Mouse (Mus musculus): ENCODE results near the gene D16Ertd472e.

Gene D16Ertd472e

GRCm38 (mm10) chr16:78576478-78577084, at the start of gene D16Ertd472e:
Gene D16Ertd472e, minus strand, starts transcription at chr16:78576708.
- DNase-seq (ENCODE audit: low spot score), result peak; percentile 81

GRCm38 (mm10) chr16:78622755-78623154, 46.2 kb upstream of the D16Ertd472e start:
- no peak for DNase-seq (ENCODE audit: low spot score)

- DNase-seq (ENCODE audit: low spot score), result peak; percentile 58
Measured at GRCm38 (mm10) chr16:78619386-78619785, 42.9 kb upstream of the D16Ertd472e start.

- no peak for DNase-seq (ENCODE audit: low spot score)
Measured at GRCm38 (mm10) chr16:78617757-78618532, 41.4 kb upstream of the D16Ertd472e start.

- DNase-seq (ENCODE audit: low spot score), result no peak
Measured at GRCm38 (mm10) chr16:78606202-78606601, 29.7 kb upstream of the D16Ertd472e start.

GRCm38 (mm10) chr16:78598919-78599318, 22.4 kb upstream of the D16Ertd472e start:
- DNase-seq (ENCODE audit: low spot score), result no peak

- no peak for DNase-seq (ENCODE audit: low spot score)
Measured at GRCm38 (mm10) chr16:78596381-78596780, 19.9 kb upstream of the D16Ertd472e start.

- no peak for DNase-seq (ENCODE audit: low spot score)
Measured at GRCm38 (mm10) chr16:78595821-78596220, 19.3 kb upstream of the D16Ertd472e start.

GRCm38 (mm10) chr16:78594154-78594553, 17.6 kb upstream of the D16Ertd472e start:
- DNase-seq (ENCODE audit: low spot score), result no peak

GRCm38 (mm10) chr16:78591130-78591529, 14.6 kb upstream of the D16Ertd472e start:
- DNase-seq (ENCODE audit: low spot score), result no peak

- no peak for DNase-seq (ENCODE audit: low spot score)
Measured at GRCm38 (mm10) chr16:78588821-78589220, 12.3 kb upstream of the D16Ertd472e start.

GRCm38 (mm10) chr16:78586621-78587020, 10.1 kb upstream of the D16Ertd472e start:
- DNase-seq (ENCODE audit: low spot score), result no peak

- no peak for DNase-seq (ENCODE audit: low spot score)
Measured at GRCm38 (mm10) chr16:78585664-78586397, 9.3 kb upstream of the D16Ertd472e start.

- DNase-seq (ENCODE audit: low spot score), result no peak
Measured at GRCm38 (mm10) chr16:78585163-78585562, 8.7 kb upstream of the D16Ertd472e start.

GRCm38 (mm10) chr16:78583968-78584367, 7.5 kb upstream of the D16Ertd472e start:
- DNase-seq (ENCODE audit: low spot score), result no peak

- DNase-seq (ENCODE audit: low spot score), result no peak
Measured at GRCm38 (mm10) chr16:78580387-78580786, 3.9 kb upstream of the D16Ertd472e start.

GRCm38 (mm10) chr16:78579386-78579785, 2.9 kb upstream of the D16Ertd472e start:
- DNase-seq (ENCODE audit: low spot score), result no peak

- DNase-seq (ENCODE audit: low spot score), result no peak
Measured at GRCm38 (mm10) chr16:78577085-78577671, 670 bp upstream of the D16Ertd472e start.

GRCm38 (mm10) chr16:78575852-78576477, 543 bp downstream of the D16Ertd472e start:
- no peak for DNase-seq (ENCODE audit: low spot score)

- no peak for DNase-seq (ENCODE audit: low spot score)
Measured at GRCm38 (mm10) chr16:78575190-78575851, 1.2 kb downstream of the D16Ertd472e start.

- DNase-seq (ENCODE audit: low spot score), result no peak
Measured at GRCm38 (mm10) chr16:78574241-78574640, 2.3 kb downstream of the D16Ertd472e start.

Measured in urinary bladder, postnatal 25 days (tissue).